Mouse (Mus musculus): ENCODE measurements around the gene Senp3. TPM values are rescaled to one million over a fixed set of nuclear protein-coding genes. Genes with fewer than 3 reads are reported as not detected.
A peak's percentile ranks its signal among the peaks of the same experiment; 100 is the strongest.

Senp3 gene
- polyA plus RNA-seq, 1 experiment = 65.3 TPM

DNA sequence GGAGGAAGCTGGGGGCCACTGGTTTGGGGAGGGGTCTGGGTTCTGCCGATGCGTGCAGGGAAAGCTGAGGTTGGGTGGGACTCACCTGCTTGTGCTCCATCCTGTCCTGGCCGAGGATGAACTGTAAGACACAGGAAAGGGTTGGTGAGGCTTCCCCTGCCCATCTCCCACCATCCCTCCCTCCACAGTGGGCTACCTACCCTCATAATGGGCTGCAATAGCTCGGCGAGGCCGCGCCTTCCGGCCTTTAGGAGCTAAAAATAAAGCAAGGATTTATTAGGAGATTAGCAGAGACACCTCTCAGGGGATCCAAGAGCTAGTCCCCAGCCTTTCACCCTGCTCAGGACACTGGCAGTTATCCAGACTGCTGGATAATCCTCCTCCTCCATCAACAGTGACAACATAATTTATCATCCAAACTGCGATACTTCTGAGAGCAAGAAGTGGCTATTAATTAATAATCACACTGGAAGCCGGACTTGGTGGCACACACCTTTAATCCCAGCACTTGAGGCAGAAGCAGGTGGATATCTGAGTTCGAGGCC, 11.6 kb upstream of the Senp3 start:
- Histone ChIP-seq H3K4me1 (ENCODE audit: control insufficient read depth, insufficient read depth, insufficient read length, low read length) (0 out of 2 replicates have a peak, but pooled peaks cover 3% of the 10 kb centered on the region), H3K27ac (replicated peaks; ENCODE audit: low read depth, low read length) (peak overlapping the region; percentile 13), H3K4me3 (ENCODE audit: insufficient read depth, low read depth, low read length) (no peak overlapping the region)

DNA sequence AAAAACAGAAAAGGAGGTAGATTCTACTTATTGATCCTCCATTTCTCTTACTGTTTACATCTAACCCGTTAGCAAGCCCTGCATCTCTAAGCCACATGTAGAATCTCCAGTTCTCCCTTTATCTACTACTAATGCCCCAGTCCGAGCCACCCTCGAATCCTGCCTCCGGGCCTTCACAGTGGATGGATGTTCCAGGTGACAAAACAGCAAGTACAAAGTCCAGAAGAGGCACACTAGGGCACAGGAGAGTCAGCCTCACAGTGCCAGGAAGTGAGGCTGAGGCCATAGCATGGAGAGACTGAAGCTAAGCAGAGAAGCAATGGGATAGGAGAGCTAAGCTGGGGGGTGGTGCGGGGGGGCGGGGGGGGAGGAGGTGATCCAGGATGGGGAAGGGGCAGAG, 11.0 kb upstream of the Senp3 start:
- H3K27ac ChIP-seq (replicated peaks; ENCODE audit: low read depth, low read length) = peak overlapping the region; percentile 41; the same call in 1 of the 2 replicates
- H3K4me3 ChIP-seq (ENCODE audit: insufficient read depth, low read depth, low read length) = no peak overlapping the region
- H3K4me1 ChIP-seq (ENCODE audit: control insufficient read depth, insufficient read depth, insufficient read length, low read length) = 0 out of 2 replicates have a peak, but pooled peaks cover 3% of the 10 kb centered on the region

DNA sequence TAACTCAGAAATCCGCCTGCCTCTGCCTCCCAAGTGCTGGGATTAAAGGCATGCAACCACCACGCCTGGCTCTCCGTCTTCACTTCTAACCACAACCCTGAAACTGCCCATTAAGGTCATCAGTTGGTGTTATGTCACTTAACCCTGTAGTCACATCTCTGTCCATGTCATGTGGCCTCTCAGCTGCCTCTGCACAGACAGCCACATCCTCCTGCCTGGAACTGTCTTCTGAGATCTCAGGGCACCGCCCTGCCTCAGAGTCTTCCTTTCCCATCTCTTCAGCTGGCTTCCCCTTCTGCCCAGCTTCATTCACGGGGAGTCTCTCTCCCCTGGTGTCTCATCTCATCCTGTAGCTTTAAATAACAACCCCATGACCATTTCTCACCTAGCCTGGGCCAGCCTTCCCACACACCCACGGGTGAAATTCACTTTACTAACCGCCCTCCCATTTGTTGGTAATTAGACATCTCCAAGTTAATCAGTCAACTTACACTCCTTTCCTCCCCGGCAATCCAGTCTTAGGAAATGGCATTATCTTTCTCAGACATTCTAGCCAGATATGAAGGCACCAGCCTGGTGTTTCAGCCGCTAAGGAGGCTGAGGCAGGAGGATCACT, 10.4 kb upstream of the Senp3 start:
- no peak overlapping the region for H3K4me3 ChIP-seq (ENCODE audit: insufficient read depth, low read depth, low read length)
- 0 out of 2 replicates have a peak, but pooled peaks cover 3% of the 10 kb centered on the region for H3K4me1 ChIP-seq (ENCODE audit: control insufficient read depth, insufficient read depth, insufficient read length, low read length)
- H3K27ac ChIP-seq (replicated peaks; ENCODE audit: low read depth, low read length) = peak overlapping the region; percentile 41

DNA sequence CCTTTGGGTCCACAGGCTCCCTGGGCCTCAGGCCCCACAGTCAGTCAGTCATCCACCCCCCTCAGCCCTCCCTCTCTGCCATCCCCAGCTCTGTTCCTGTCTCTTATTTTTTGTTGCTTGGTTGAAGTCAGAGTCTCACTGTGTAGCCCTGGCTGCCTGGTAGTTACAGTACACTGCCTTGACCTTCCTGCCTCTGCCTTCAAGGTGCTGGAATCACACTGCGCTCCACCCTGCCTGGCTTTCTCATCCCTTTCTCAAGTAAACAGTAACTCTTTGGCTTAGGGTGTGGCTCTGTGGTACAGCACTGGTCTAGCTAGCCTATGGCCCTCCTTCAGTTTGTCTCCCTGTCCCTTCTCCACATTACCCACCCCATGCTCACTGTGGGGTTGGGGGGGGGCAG, 8.0 kb upstream of the Senp3 start:
- H3K27ac ChIP-seq (replicated peaks; ENCODE audit: low read depth, low read length) = peak overlapping the region; percentile 67
- no peak overlapping the region for H3K4me3 ChIP-seq (ENCODE audit: insufficient read depth, low read depth, low read length)
- H3K4me1 ChIP-seq (ENCODE audit: control insufficient read depth, insufficient read depth, insufficient read length, low read length) = peaks cover 9% of the 10 kb centered on the region

- peaks cover 8% of the 10 kb centered on the region for H3K4me1 ChIP-seq (ENCODE audit: control insufficient read depth, insufficient read depth, insufficient read length, low read length)
- H3K4me3 ChIP-seq (ENCODE audit: insufficient read depth, low read depth, low read length) = no peak overlapping the region
- H3K27ac ChIP-seq (replicated peaks; ENCODE audit: low read depth, low read length) = no peak overlapping the region; the same call in 1 of the 2 replicates
Observed at GRCm38 (mm10) chr11:69687061-69687460, 5.2 kb upstream of the Senp3 start.

GRCm38 (mm10) chr11:69686377-69686776, 4.5 kb upstream of the Senp3 start:
- H3K4me3 ChIP-seq (ENCODE audit: insufficient read depth, low read depth, low read length) = no peak overlapping the region
- peak overlapping the region; percentile 94 for H3K27ac ChIP-seq (replicated peaks; ENCODE audit: low read depth, low read length)

DNA sequence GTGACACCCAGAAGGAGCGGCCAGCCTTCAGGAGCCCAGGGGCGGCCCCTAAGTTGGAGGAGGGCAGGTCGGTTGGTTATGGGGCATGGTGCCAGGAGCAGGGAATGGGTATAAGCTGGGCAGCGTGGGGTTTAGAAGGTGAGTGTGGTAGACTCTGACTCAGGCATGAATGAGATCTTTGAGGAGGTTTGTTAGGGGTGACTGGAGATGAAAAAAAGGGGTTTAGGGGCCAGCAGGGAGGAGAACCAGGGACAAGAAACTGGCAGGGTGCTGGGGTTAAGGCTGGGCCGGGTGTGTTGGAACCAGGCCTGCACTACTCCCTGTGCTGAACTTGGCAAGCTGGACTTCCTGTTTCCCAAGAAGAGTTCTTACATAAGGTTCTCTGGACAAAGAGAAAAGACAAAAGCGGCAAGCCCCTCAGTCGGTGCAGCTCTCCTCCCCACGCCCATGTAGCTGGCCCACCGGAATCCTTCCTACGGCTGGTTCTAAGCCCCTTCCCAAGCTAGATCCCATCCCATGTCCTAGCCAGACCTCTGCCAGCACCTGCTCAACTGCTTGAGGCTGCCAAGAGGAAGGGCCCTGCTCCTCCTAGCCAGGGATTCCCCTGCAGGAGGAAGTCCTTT, 3.8 kb upstream of the Senp3 start, which contains the start of gene Tnfsf13:
Gene Tnfsf13 (minus strand): TSS at position 259 of the 623 bp plus-strand sequence.
- peak within 1 kb of the TSS; percentile 94 for H3K27ac ChIP-seq (replicated peaks; ENCODE audit: low read depth, low read length)
- H3K4me3 ChIP-seq (ENCODE audit: insufficient read depth, low read depth, low read length) = peak within 1 kb of the TSS; percentile 49
- H3K4me1 ChIP-seq (ENCODE audit: control insufficient read depth, insufficient read depth, insufficient read length, low read length) = peaks cover 8% of the 10 kb centered on the region

More at GRCm38 (mm10) chr11:69686377-69686776, 4.5 kb upstream of the Senp3 start:
- peaks cover 8% of the 10 kb centered on the region for H3K4me1 ChIP-seq (ENCODE audit: control insufficient read depth, insufficient read depth, insufficient read length, low read length)

GRCm38 (mm10) chr11:69684936-69685335, 3.1 kb upstream of the Senp3 start:
- H3K4me3 ChIP-seq (ENCODE audit: insufficient read depth, low read depth, low read length) = peak overlapping the region; percentile 2; the same call in 1 of the 2 replicates
- peaks cover 8% of the 10 kb centered on the region for H3K4me1 ChIP-seq (ENCODE audit: control insufficient read depth, insufficient read depth, insufficient read length, low read length)

GRCm38 (mm10) chr11:69684128-69684745, 2.4 kb upstream of the Senp3 start:
- Histone ChIP-seq H3K27ac (replicated peaks; ENCODE audit: low read depth, low read length) (peak overlapping the region; percentile 87), H3K4me3 (ENCODE audit: insufficient read depth, low read depth, low read length) (peak overlapping the region; percentile 2; the same call in 1 of the 2 replicates), H3K4me1 (ENCODE audit: control insufficient read depth, insufficient read depth, insufficient read length, low read length) (peaks cover 8% of the 10 kb centered on the region)

More at GRCm38 (mm10) chr11:69684936-69685335, 3.1 kb upstream of the Senp3 start:
- peak overlapping the region; percentile 87 for H3K27ac ChIP-seq (replicated peaks; ENCODE audit: low read depth, low read length)

- Histone ChIP-seq H3K4me1 (ENCODE audit: control insufficient read depth, insufficient read depth, insufficient read length, low read length) (peaks cover 8% of the 10 kb centered on the region), H3K27ac (replicated peaks; ENCODE audit: low read depth, low read length) (no peak overlapping the region), H3K4me3 (ENCODE audit: insufficient read depth, low read depth, low read length) (no peak overlapping the region)
Observed at GRCm38 (mm10) chr11:69683576-69683975, 1.7 kb upstream of the Senp3 start.

- H3K4me1 ChIP-seq (ENCODE audit: control insufficient read depth, insufficient read depth, insufficient read length, low read length) = peaks cover 8% of the 10 kb centered on the region
- no peak overlapping the region for H3K27ac ChIP-seq (replicated peaks; ENCODE audit: low read depth, low read length)
- no peak overlapping the region for H3K4me3 ChIP-seq (ENCODE audit: insufficient read depth, low read depth, low read length)
Observed at GRCm38 (mm10) chr11:69682840-69683533, 1.1 kb upstream of the Senp3 start.

GRCm38 (mm10) chr11:69682209-69682839, 440 bp upstream of the Senp3 start:
- Histone ChIP-seq H3K4me1 (ENCODE audit: control insufficient read depth, insufficient read depth, insufficient read length, low read length) (peaks cover 8% of the 10 kb centered on the region), H3K27ac (replicated peaks; ENCODE audit: low read depth, low read length) (peak overlapping the region; percentile 64), H3K4me3 (ENCODE audit: insufficient read depth, low read depth, low read length) (peak overlapping the region; percentile 52)

DNA sequence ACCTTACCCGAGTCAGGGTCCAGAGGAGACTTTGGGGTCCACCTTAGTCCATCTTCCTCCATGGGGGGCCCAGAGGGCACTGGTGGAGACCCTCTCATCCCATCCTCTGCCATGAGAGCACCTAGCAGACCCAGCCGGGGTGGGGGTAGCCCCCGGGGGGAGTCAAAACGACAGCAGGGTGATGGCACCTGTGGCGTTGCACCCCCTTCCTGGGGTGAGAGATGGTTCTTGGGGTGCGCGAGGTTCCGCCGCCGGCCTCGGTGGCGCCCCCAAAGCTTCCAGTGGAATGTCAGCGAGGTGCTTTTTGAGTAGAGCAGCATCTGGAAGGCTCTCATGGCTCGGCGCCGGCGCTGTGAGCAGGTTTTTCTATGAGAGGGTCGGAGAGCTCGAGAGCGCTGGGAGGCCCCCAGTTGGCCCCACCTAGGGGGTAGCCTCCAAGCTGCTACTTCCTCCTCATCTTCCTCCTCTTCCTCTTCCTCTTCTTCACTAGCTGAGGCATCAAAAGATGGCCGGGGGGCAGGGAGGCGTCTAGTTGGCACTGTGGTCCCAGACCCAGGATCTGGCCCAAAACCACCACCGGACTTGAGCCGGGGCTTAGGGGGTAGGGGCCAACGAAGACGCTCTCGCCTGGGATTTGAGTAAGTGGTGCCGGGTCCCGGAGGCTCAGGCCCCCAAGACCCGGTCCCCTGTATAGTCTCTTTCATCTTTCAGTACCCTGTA, 1.6 kb downstream of the Senp3 start:
- Histone ChIP-seq H3K27ac (replicated peaks; ENCODE audit: low read depth, low read length) (no peak overlapping the region), H3K4me3 (ENCODE audit: insufficient read depth, low read depth, low read length) (peak overlapping the region; percentile 77; the same call in 1 of the 2 replicates), H3K4me1 (ENCODE audit: control insufficient read depth, insufficient read depth, insufficient read length, low read length) (peaks cover 5% of the 10 kb centered on the region)

- no peaks in the 10 kb centered on the region; the same call in 1 of the 2 replicates for H3K4me1 ChIP-seq (ENCODE audit: control insufficient read depth, insufficient read depth, insufficient read length, low read length)
- H3K4me3 ChIP-seq (ENCODE audit: insufficient read depth, low read depth, low read length) = no peak overlapping the region
- H3K27ac ChIP-seq (replicated peaks; ENCODE audit: low read depth, low read length) = no peak overlapping the region
Observed at GRCm38 (mm10) chr11:69679144-69679543, 2.7 kb downstream of the Senp3 start.

All from brown adipose tissue, adult 24 weeks (tissue).